Mouse (Mus musculus): ENCODE results near the gene Ttc21a. TPM values are rescaled to one million over a fixed set of nuclear protein-coding genes. Genes with fewer than 3 reads are reported as not detected.

The Ttc21a gene
- polyA plus RNA-seq, 1 experiment from 2014 or later: 0.06 TPM

GRCm38 (mm10) chr9:119991310-119991709, 53.9 kb downstream of the Ttc21a start:
- Histone ChIP-seq H3K9me3 (replicated peaks) (no peaks in the 10 kb centered on the region), H3K27me3 (replicated peaks) (peaks cover 11% of the 10 kb centered on the region; the same call in 1 of the 2 replicates), H3K4me1 (peaks cover 17% of the 10 kb centered on the region; the same call in 1 of the 2 replicates), H3K4me2 (no peak overlapping the region), H3K27ac (no peak overlapping the region), H3K4me3 (no peak overlapping the region), H3K36me3 (no peaks in the 10 kb centered on the region), H3K9ac (no peak overlapping the region)
- no peak for ATAC-seq
- WGBS (ENCODE audit: insufficient replicate concordance): 43% methylated on average over 5 of the region's 5 CpGs

- no peak overlapping the region for H3K4me2 ChIP-seq
- no peak overlapping the region for H3K27ac ChIP-seq
- no peak overlapping the region for H3K9ac ChIP-seq
- no peaks in the 10 kb centered on the region for H3K36me3 ChIP-seq
- peaks cover under 1% of the 10 kb centered on the region; the same call in 1 of the 2 replicates for H3K27me3 ChIP-seq (replicated peaks)
- no peak overlapping the region for H3K4me3 ChIP-seq
- 31% methylated on average over 10 of the region's 10 CpGs for WGBS (ENCODE audit: insufficient replicate concordance)
- no peak for ATAC-seq
- peaks cover 17% of the 10 kb centered on the region; the same call in 1 of the 2 replicates for H3K4me1 ChIP-seq
- H3K9me3 ChIP-seq (replicated peaks): no peaks in the 10 kb centered on the region
Observed at GRCm38 (mm10) chr9:119993092-119993844, 55.9 kb downstream of the Ttc21a start.

DNA sequence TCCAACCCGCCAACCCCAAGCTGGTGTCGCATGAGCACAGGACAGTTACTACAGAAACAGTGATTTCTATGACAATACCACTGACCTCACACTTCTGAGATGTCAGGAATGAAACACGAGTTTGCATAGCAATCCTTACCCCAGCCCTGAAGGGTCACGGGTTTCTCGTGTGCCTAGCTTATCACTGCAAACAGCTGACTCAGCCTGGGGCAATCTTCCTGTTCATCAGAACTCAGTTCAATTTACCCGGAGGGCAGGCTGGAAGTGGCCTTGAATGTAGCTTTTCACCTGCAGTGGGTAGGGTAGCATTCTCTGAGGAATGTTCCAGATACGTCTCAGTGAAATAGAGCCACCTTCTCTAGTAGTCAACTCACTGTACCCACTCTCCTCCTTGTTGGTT, 56.8 kb downstream of the Ttc21a start:
- Histone ChIP-seq H3K9ac (no peak overlapping the region), H3K4me1 (peaks cover 17% of the 10 kb centered on the region; the same call in 1 of the 2 replicates), H3K27ac (no peak overlapping the region), H3K4me3 (no peak overlapping the region), H3K4me2 (no peak overlapping the region), H3K27me3 (replicated peaks) (no peaks in the 10 kb centered on the region; the same call in 1 of the 2 replicates), H3K9me3 (replicated peaks) (no peaks in the 10 kb centered on the region), H3K36me3 (no peaks in the 10 kb centered on the region)
- WGBS (ENCODE audit: insufficient replicate concordance): 36% methylated on average over 7 of the region's 7 CpGs
- no peak for ATAC-seq

DNA sequence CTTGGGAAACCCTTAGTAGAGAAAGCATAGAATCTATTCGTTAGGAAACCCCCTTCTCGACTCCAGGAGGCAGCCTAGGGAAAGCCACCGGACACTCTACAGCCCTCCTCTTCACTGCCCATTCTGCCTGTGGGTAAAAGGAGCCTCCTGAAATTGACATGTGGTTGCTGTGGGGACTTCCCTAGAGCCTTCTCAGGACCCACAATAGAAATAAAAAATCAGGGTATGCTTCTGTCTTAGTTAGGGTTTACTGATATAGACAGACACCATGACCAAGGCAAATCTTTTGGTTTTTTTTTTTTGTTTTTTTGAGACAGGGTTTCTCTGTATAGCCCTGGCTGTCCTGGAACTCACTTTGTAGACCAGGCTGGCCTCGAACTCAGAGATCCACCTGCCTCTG, 58.7 kb downstream of the Ttc21a start:
- no peaks in the 10 kb centered on the region for H3K36me3 ChIP-seq
- ATAC-seq: no peak

DNA sequence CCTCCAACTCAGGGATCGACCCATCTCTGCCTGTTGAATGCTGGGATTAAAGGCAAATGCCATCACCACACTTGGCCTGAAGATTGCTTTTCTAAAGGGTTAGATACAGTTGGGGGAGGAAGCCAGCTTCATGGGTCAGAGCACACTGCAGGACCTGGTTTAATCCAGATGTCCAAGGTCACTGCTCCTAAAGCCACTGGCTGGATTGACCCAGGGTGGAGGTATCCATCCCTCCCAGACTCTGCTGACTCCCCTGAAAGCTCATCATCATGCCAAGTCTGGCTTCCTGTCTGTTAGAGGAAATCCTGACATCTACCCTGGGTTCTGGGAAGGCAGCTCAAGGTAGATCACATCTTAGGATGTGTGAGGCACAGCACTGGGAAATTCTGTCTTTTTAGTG, 61.4 kb downstream of the Ttc21a start:
- Histone ChIP-seq H3K27ac (no peak overlapping the region), H3K27me3 (replicated peaks) (no peaks in the 10 kb centered on the region; the same call in 1 of the 2 replicates), H3K9me3 (replicated peaks) (no peaks in the 10 kb centered on the region), H3K36me3 (no peaks in the 10 kb centered on the region), H3K4me2 (no peak overlapping the region), H3K4me3 (no peak overlapping the region), H3K9ac (no peak overlapping the region), H3K4me1 (peaks cover 37% of the 10 kb centered on the region)
- WGBS (ENCODE audit: insufficient replicate concordance): 63% methylated on average over 1 of the region's 1 CpGs
- no peak for ATAC-seq

More for the DNA sequence above, 58.7 kb downstream of the Ttc21a start:
- H3K4me1 ChIP-seq: peaks cover 24% of the 10 kb centered on the region
- no peak overlapping the region for H3K4me2 ChIP-seq
- no peak overlapping the region for H3K4me3 ChIP-seq
- no peak overlapping the region for H3K27ac ChIP-seq
- H3K9ac ChIP-seq: no peak overlapping the region
- no peaks in the 10 kb centered on the region; the same call in 1 of the 2 replicates for H3K27me3 ChIP-seq (replicated peaks)
- no peaks in the 10 kb centered on the region for H3K9me3 ChIP-seq (replicated peaks)
- WGBS (ENCODE audit: insufficient replicate concordance): 62% methylated on average over 4 of the region's 4 CpGs

DNA sequence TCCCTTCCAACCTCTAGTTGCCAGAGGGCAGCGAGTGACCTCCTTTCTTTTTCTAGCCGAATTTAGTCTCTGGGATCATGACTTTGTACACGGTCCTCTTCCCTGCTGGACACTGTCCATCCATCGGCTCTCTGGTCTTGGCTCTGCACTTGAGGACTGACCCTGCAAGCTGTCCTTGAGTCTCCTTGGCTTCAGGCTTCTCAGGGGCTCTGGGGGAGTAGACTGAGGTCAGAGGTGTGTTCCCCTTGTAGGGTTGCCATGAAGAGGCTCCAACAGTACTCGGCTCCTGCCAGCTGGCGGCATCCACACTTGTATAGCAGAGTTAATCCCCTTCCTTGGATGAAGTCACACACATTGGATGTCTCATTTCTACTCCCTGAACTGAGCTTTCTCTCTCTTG, 62.2 kb downstream of the Ttc21a start:
- Histone ChIP-seq H3K36me3 (no peaks in the 10 kb centered on the region), H3K4me2 (no peak overlapping the region), H3K4me3 (no peak overlapping the region), H3K9ac (no peak overlapping the region), H3K9me3 (replicated peaks) (no peaks in the 10 kb centered on the region), H3K27ac (no peak overlapping the region), H3K4me1 (peaks cover 29% of the 10 kb centered on the region), H3K27me3 (replicated peaks) (no peaks in the 10 kb centered on the region; the same call in 1 of the 2 replicates)
- no peak for ATAC-seq
- 66% methylated on average over 6 of the region's 6 CpGs for WGBS (ENCODE audit: insufficient replicate concordance)

- H3K4me2 ChIP-seq: no peak overlapping the region
- WGBS (ENCODE audit: insufficient replicate concordance): 58% methylated on average over 5 of the region's 5 CpGs
- H3K4me3 ChIP-seq: no peak overlapping the region
- no peak overlapping the region for H3K9ac ChIP-seq
- peaks cover 29% of the 10 kb centered on the region for H3K4me1 ChIP-seq
- ATAC-seq: no peak
- H3K27ac ChIP-seq: no peak overlapping the region
- H3K9me3 ChIP-seq (replicated peaks): no peaks in the 10 kb centered on the region
- no peaks in the 10 kb centered on the region; the same call in 1 of the 2 replicates for H3K27me3 ChIP-seq (replicated peaks)
- H3K36me3 ChIP-seq: no peaks in the 10 kb centered on the region
Observed at GRCm38 (mm10) chr9:120000761-120001160, 63.4 kb downstream of the Ttc21a start.

DNA sequence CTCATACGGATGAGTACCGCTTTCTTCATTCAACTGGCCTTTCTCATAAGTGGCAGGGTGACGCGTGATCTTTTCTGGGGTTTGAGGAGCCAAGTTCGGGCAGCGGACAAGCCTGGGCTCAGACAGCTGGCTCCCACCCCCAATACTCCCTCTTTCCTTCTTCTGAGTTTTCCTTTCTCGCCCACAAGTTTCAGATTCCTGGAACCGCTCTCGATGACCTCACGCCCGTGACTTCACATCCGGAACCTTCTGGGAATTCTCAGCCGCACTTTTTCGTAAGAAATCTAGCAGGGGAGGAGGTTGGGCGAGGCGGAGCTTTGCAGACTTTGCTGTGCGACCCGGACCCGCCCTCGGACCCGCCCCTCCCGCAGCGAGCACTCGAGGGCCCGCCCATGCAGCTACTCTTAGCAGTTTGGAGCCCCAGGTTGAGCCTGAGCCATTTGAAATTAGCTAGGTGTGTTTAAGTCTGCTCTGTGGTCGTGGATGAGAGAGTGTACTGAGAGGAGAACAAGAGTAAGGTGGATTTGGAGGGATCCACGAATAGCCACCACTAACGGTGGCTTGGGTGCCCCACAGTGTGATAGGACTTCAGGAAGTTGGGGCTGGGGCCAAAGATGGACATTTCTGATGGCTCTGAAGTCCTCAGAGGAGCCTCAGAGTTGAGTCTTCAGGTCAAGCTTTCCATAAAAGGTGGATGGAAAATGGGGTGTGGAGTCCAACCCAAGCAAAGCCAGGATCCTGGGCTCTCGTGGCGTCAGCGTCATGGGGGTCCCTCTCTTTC, 64.7 kb downstream of the Ttc21a start:
- Histone ChIP-seq H3K9me3 (replicated peaks) (no peaks in the 10 kb centered on the region), H3K4me3 (peak overlapping the region; percentile 55), H3K4me1 (peaks cover 29% of the 10 kb centered on the region), H3K4me2 (peak overlapping the region; percentile 76), H3K36me3 (no peaks in the 10 kb centered on the region), H3K27ac (peak overlapping the region; percentile 71), H3K27me3 (replicated peaks) (no peaks in the 10 kb centered on the region; the same call in 1 of the 2 replicates), H3K9ac (peak overlapping the region; percentile 62)
- 8% methylated on average over 31 of the region's 31 CpGs for WGBS (ENCODE audit: insufficient replicate concordance)
- ATAC-seq: peak; percentile 97

GRCm38 (mm10) chr9:120002893-120003292, 65.5 kb downstream of the Ttc21a start:
- Histone ChIP-seq H3K9me3 (replicated peaks) (peaks cover 4% of the 10 kb centered on the region; the same call in 1 of the 2 replicates), H3K4me1 (peaks cover 29% of the 10 kb centered on the region), H3K36me3 (no peaks in the 10 kb centered on the region), H3K9ac (peak overlapping the region; percentile 62; the same call in 1 of the 2 replicates), H3K27me3 (replicated peaks) (no peaks in the 10 kb centered on the region; the same call in 1 of the 2 replicates), H3K27ac (peak overlapping the region; percentile 71), H3K4me3 (no peak overlapping the region), H3K4me2 (peak overlapping the region; percentile 76)
- peak; percentile 58 for ATAC-seq
- 31% methylated on average over 5 of the region's 5 CpGs for WGBS (ENCODE audit: insufficient replicate concordance)

DNA sequence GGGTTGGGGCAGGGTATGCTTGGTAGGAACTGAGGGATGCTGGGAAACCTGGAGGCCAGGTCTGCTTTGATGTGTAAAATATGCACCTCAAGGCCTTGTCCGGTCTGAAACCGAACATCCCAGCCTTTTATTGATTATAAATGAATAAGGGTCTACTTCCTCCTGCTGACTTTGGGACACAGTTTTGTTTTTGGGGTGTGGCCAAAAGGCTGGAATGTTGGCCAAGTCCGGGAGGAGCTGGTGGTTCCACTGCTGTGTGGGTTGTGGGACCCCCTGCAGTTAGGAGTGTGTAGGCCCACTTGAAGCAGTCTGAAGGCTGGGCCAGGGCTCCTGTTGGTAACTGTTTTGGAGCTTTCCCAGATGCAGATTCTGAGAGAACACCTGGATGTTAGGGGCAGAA, 68.5 kb downstream of the Ttc21a start:
- Histone ChIP-seq H3K4me2 (no peak overlapping the region), H3K9me3 (replicated peaks) (peaks cover 7% of the 10 kb centered on the region; the same call in 1 of the 2 replicates), H3K36me3 (no peaks in the 10 kb centered on the region), H3K27ac (no peak overlapping the region), H3K9ac (no peak overlapping the region), H3K27me3 (replicated peaks) (peaks cover 13% of the 10 kb centered on the region), H3K4me1 (peaks cover 29% of the 10 kb centered on the region), H3K4me3 (no peak overlapping the region)
- no peak for ATAC-seq
- 68% methylated on average over 3 of the region's 3 CpGs for WGBS (ENCODE audit: insufficient replicate concordance)

DNA sequence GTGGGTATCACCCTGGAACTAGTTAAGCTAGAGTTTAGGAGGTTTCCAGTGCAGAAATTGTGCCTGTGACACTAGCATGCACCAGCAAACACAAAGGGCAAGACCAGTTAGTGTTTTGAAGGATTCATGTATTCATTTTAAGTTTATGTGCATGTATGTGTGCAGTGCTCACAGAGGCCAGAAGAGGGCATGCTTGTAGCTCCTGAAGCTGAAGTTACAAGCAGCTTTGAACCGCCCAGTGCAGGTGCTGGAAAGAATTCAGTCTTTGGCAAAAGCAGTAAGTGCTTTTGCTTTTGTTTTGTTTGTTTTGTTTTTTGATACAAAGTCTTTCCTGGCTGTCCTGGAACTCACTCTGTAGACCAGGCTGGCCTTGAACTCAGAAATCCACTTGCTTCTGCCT, 70.4 kb downstream of the Ttc21a start:
- no peak overlapping the region for H3K9ac ChIP-seq
- H3K9me3 ChIP-seq (replicated peaks): peaks cover 7% of the 10 kb centered on the region; the same call in 1 of the 2 replicates
- no peak overlapping the region for H3K4me3 ChIP-seq
- WGBS (ENCODE audit: insufficient replicate concordance): 74% methylated on average over 1 of the region's 1 CpGs
- H3K4me1 ChIP-seq: peaks cover 21% of the 10 kb centered on the region
- H3K4me2 ChIP-seq: no peak overlapping the region
- H3K27ac ChIP-seq: no peak overlapping the region
- H3K36me3 ChIP-seq: no peaks in the 10 kb centered on the region
- peaks cover 18% of the 10 kb centered on the region for H3K27me3 ChIP-seq (replicated peaks)
- no peak for ATAC-seq
